Mouse (Mus musculus) hindbrain, embryonic 14.5 days (tissue): ENCODE data around the gene Klhl10. TPM values are rescaled to one million over a fixed set of nuclear protein-coding genes. Genes with fewer than 3 reads are reported as not detected.

ENCODE experiments used
- ATAC-seq: fragments of 200-750 bp; cut with Nextera tagmentation; 2 replicates; pipeline ENCODE4 v1.8.0; 2017; ENCODE audit warnings: moderate number of reproducible peaks, mild to moderate bottlenecking, moderate TSS enrichment, moderate library complexity; ENCODE audit not compliant: low FRiP score
- DNase-seq: peaks from one replicate; pipeline ENCODE4 v3.0.0-alpha.2; 2015; ENCODE audit warnings: low spot score
- H3K27ac ChIP-seq: fragments of 300-500 bp; sonication (generic); 2 replicates; pipeline ENCODE4 v1.5.1; 2014; ENCODE audit warnings: mild to moderate bottlenecking, moderate library complexity
- H3K27me3 ChIP-seq: fragments of 300-500 bp; sonication (generic); 2 replicates; pipeline ENCODE4 v1.6.1; 2014; ENCODE audit warnings: mild to moderate bottlenecking, low read length, mixed read lengths; ENCODE audit not compliant: control insufficient read depth, insufficient read depth
- H3K36me3 ChIP-seq: fragments of 300-500 bp; sonication (generic); replicated peaks from 2 replicates; pipeline ENCODE4 v1.6.1; 2014; ENCODE audit not compliant: control insufficient read depth, insufficient read depth
- H3K4me1 ChIP-seq: fragments of 300-500 bp; sonication (generic); replicated peaks from 2 replicates; pipeline ENCODE4 v1.6.1; 2014; ENCODE audit warnings: antibody characterized with exemption, low read length, mixed read lengths; ENCODE audit not compliant: control insufficient read depth, insufficient read depth
- H3K4me2 ChIP-seq: fragments of 300-500 bp; sonication (generic); replicated peaks from 2 replicates; pipeline ENCODE4 v1.6.1; 2014; ENCODE audit warnings: mild to moderate bottlenecking, moderate library complexity
- H3K4me3 ChIP-seq: fragments of 300-500 bp; sonication (generic); replicated peaks from 2 replicates; pipeline ENCODE4 v1.5.1; 2014; ENCODE audit warnings: mild to moderate bottlenecking, low read length
- H3K9ac ChIP-seq: fragments of 300-500 bp; sonication (generic); 2 replicates; pipeline ENCODE4 v1.6.1; 2014
- H3K9me3 ChIP-seq: fragments of 300-500 bp; sonication (generic); 2 replicates; pipeline ENCODE4 v1.6.1; 2016; ENCODE audit warnings: low read length; ENCODE audit not compliant: control insufficient read depth
- WGBS: fragments of 180-500 bp; shearing (Covaris S2); extraction: QIAGEN DNeasy Blood & Tissue Kit; methylation state at CpG from one replicate; pipeline ENCODE4 v1.1.7; 2014; 5-methylcytosine and 5-hydroxymethylcytosine counted together
- polyA plus RNA-seq: library from polyadenylated mRNA; unstranded; fragments of >200 nt; fragmentation: Nextera tagmentation; extraction: Ambion mirVana; gene quantifications from 2 replicates; pipeline ENCODE4 v1.2.1, GENCODE M21; 2014

The Klhl10 gene
- polyA plus RNA-seq, 1 experiment from 2014 or later, result 0.74 TPM

DNA sequence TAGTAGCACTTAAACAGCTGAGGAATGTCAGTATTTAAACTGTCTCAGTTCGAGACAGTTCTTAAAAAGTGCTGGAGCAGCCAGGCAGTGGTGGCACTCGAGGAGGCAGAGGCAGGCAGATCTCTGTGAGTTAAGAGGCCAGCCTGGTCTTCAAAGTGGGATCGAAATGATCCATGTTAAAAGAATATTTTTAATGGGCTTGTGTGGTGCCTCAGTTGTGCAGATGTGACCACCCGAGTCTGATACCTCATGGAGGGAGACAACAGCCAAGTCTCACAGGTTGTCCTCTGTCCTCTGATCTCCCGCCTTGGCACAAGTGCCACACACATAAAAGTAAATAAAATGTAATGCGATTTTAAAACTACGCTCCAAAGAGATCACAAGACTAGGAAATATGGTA lies 43.2 kb upstream of the Klhl10 start:
- peak overlapping the region; percentile 76; the same call in 1 of the 2 replicates for H3K4me2 ChIP-seq
- no peaks in the 10 kb centered on the region for H3K36me3 ChIP-seq

DNA sequence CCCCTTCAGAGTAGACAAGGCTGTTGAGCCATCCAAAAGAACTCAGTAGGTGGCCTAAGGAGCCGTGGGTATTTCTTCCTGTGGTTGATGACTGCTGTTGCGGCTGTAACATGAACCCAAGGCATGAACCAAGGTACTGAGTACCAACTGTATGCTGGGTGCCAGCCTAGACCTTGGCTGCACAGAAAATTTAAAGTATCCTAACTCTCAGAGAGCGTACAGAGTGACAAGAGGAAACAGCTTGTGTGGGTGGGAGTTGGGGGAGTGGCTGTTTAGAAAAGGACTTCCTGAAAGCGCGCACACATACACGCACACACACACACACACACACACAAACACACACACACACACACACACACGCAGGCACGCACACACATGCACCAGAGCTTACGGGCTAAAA lies 42.4 kb upstream of the Klhl10 start:
- no peak overlapping the region for H3K4me3 ChIP-seq
- H3K9me3 ChIP-seq, result no peaks in the 10 kb centered on the region
- WGBS, result 76% methylated on average over 9 of the region's 9 CpGs
- no peaks in the 10 kb centered on the region for H3K36me3 ChIP-seq
- no peak overlapping the region for H3K27ac ChIP-seq
- H3K4me2 ChIP-seq, result no peak overlapping the region
- DNase-seq, result no peak
- H3K4me1 ChIP-seq, result peaks cover 26% of the 10 kb centered on the region
- ATAC-seq, result no peak
- H3K9ac ChIP-seq, result no peak overlapping the region
- no peaks in the 10 kb centered on the region for H3K27me3 ChIP-seq

More for the DNA sequence above, 43.2 kb upstream of the Klhl10 start:
- H3K4me1 ChIP-seq, result peaks cover 26% of the 10 kb centered on the region
- no peaks in the 10 kb centered on the region for H3K27me3 ChIP-seq
- no peaks in the 10 kb centered on the region for H3K9me3 ChIP-seq
- WGBS, result 97% methylated on average over 7 of the region's 7 CpGs
- DNase-seq, result no peak
- no peak for ATAC-seq
- no peak overlapping the region for H3K4me3 ChIP-seq
- H3K27ac ChIP-seq, result no peak overlapping the region
- no peak overlapping the region for H3K9ac ChIP-seq

DNA sequence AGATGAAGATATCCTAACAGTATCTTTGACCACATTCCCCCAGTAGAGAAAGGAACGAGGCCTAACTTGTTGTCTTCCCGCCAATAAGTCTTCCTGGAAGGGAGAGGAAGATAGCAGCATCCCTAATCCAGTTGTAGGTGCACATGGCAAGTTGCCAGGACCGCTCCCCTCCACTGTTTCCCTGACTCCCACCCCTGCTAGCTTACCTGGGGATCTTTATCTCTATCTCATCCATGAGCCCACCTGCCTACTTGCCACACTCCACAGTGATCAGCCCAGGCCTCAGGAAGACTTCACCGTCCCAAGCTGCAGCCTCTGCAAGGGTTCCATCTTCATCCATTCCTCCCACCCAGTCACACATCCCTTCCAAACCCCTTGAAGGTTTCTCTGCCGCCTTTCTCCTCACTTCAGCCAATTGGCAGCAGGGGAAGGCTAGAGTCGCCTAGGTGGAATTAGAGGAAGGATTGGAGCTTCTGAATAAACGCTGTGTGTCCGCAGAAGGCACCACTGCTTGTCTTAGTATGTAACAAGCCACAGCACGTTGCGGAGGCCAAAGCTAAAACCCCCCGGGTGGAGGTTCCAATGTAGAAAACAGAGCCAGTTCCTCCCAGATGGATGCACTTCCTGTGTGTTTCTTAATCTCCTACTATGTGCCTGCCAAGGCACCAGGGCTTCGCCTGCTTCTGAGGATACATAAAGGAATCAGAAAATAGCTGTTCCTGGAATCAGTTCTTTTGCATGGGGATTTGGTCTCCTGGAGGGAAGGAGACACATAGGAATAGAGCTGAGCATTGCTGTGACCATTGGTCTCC lies 41.8 kb upstream of the Klhl10 start:
- H3K4me1 ChIP-seq, result peaks cover 23% of the 10 kb centered on the region
- H3K27me3 ChIP-seq, result no peaks in the 10 kb centered on the region
- no peak for DNase-seq
- H3K9ac ChIP-seq, result no peak overlapping the region
- no peak for ATAC-seq
- H3K36me3 ChIP-seq, result no peaks in the 10 kb centered on the region
- H3K4me2 ChIP-seq, result no peak overlapping the region
- H3K4me3 ChIP-seq, result no peak overlapping the region
- H3K27ac ChIP-seq, result no peak overlapping the region
- 79% methylated on average over 12 of the region's 12 CpGs for whole genome bisulfite sequencing
- H3K9me3 ChIP-seq, result no peaks in the 10 kb centered on the region

DNA sequence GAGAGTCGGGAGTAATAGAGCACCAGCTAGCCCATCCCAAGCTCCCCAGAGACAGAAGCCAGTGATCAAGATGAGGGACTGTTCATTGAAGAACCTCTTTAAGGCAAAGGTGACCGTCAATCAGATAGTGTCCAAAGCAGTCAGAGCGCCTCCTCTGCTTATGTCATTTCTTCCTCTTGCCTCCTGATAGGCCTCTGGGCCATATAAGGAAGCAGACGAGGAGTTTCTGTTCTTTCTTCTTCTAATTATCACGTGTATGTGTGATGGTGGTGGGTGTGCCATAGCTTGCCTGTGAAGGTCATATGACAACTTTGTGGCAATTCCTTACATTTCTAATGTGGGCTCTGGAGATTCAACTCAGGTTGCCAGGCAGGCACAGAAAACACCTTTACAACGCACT lies 40.9 kb upstream of the Klhl10 start:
- Histone ChIP-seq H3K4me1 (peaks cover 14% of the 10 kb centered on the region), H3K9ac (no peak overlapping the region), H3K27ac (no peak overlapping the region), H3K4me3 (no peak overlapping the region), H3K36me3 (no peaks in the 10 kb centered on the region), H3K9me3 (no peaks in the 10 kb centered on the region), H3K27me3 (no peaks in the 10 kb centered on the region), H3K4me2 (no peak overlapping the region)
- DNase-seq (no peak), ATAC-seq (no peak)
- WGBS, result 82% methylated on average over 6 of the region's 6 CpGs

DNA sequence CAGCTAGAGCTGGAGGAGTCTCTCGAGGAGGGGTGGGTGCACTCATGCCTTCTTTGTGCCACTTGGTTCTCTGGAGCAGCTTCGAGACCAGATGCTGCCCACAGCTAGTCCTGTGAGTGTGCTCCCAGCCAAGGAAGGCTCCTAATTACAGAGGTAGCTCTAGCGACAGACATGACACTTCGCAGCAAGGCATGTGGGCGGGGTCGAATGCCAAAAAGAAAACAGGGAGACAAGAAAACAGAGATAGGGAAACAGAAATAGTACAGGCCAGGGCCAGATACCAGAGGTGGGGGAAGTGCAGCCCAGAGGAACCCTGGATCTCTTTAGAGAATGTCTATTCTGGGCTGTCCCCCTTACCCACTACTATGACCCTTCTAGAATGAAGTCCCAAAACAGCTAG lies 39.5 kb upstream of the Klhl10 start:
- DNase-seq (no peak), ATAC-seq (no peak)
- H3K27ac ChIP-seq, result no peak overlapping the region
- H3K9ac ChIP-seq, result no peak overlapping the region
- no peaks in the 10 kb centered on the region for H3K36me3 ChIP-seq
- no peaks in the 10 kb centered on the region for H3K9me3 ChIP-seq
- 0 out of 2 replicates have a peak, but pooled peaks cover 4% of the 10 kb centered on the region for H3K4me1 ChIP-seq
- H3K4me2 ChIP-seq, result no peak overlapping the region
- H3K27me3 ChIP-seq, result no peaks in the 10 kb centered on the region
- WGBS, result 44% methylated on average over 6 of the region's 6 CpGs
- H3K4me3 ChIP-seq, result no peak overlapping the region

DNA sequence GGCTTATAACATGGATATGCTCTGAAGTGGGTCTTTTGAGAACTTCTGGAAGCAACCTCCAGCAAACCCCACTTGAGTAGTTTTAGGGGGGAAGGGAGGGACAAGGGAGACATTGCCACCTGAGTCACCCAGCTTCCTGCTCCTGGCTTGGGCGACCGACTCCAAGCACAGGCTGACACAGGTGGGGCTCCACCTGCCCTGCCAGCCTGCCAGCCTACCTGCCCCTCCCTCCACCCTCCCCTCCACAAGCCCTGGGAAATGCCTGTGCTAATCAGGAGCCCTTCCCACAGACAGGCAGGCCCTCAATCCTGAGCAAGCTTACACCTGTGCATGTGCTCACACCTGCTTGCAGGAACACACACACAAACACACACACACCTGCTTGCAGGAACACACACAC lies 39.0 kb upstream of the Klhl10 start:
- H3K4me2 ChIP-seq, result no peak overlapping the region
- 73% methylated on average over 2 of the region's 2 CpGs for WGBS
- no peaks in the 10 kb centered on the region for H3K9me3 ChIP-seq
- H3K9ac ChIP-seq, result no peak overlapping the region
- no peaks in the 10 kb centered on the region for H3K36me3 ChIP-seq
- no peak overlapping the region for H3K4me3 ChIP-seq
- 0 out of 2 replicates have a peak, but pooled peaks cover 4% of the 10 kb centered on the region for H3K4me1 ChIP-seq
- H3K27ac ChIP-seq, result no peak overlapping the region
- no peak for ATAC-seq
- no peak for DNase-seq
- H3K27me3 ChIP-seq, result no peaks in the 10 kb centered on the region

DNA sequence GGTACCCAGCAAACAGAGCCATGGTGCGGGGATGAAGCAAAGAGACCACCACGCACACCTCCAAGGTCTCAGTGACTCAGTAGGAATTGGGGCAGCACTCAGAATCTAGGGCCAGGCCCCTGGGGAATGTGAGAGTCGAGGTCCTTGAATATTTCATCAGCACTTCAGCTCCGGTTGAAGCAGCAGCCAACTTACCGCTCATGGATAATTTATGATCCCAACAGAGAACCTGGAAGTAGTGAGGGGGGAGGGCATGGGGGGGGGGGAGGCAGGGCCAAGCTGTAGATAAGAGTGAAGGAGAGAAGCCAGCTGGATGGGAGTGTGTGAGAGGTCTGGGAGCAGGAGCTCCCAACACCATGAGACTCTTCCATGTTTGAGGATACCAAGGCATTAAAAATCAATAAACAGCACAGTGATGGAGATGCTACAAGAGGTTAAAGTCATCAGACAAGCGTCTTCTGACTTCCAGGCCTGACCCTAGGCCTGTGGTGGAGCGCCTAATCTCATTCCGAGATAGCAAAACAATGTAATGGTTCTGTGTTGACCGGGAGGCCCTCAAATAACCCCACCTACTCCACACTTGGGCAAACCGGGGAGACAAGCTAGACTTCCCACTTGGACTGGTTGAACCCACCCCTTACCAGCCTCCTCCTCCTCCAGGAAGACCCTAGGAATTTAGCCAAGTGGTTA lies 38.1 kb upstream of the Klhl10 start:
- no peaks in the 10 kb centered on the region for H3K9me3 ChIP-seq
- no peak overlapping the region for H3K9ac ChIP-seq
- no peak overlapping the region for H3K4me3 ChIP-seq
- ATAC-seq (no peak), DNase-seq (no peak)
- WGBS, result 64% methylated on average over 10 of the region's 10 CpGs
- H3K27ac ChIP-seq, result no peak overlapping the region
- no peaks in the 10 kb centered on the region for H3K4me1 ChIP-seq
- H3K36me3 ChIP-seq, result peaks cover 2% of the 10 kb centered on the region; the same call in 1 of the 2 replicates
- H3K27me3 ChIP-seq, result no peaks in the 10 kb centered on the region
- H3K4me2 ChIP-seq, result no peak overlapping the region

DNA sequence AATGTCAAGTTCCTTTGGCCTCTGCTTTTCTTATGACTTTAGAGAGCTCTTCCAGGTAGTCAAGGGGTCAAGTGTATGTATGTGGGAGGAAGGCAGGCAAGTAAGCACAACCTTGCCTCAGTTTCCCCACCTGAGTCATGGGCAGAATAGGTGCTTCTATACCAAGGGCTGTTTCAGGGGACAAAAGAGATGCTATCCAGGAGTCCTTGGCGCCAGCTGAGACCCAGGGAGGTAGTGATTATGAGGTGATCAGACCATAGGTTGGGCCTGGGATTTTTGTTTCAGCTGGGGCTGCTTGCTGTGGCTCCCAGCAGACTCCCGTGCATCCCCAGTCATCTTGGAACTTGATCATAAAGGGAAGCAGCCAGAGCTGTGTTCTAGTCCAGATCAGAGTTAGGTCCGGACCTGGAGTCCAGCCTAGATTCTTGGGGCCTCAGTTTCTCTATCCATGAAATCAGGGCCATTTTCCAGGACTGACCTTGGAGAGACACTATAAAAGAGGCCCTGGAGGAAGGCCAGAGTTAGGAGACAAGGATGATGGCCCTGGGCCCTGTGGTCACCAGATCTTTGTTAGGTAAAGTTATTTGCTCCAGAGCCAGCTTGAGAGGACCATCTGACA lies 37.2 kb upstream of the Klhl10 start:
- WGBS, result 85% methylated on average over 3 of the region's 3 CpGs

DNA sequence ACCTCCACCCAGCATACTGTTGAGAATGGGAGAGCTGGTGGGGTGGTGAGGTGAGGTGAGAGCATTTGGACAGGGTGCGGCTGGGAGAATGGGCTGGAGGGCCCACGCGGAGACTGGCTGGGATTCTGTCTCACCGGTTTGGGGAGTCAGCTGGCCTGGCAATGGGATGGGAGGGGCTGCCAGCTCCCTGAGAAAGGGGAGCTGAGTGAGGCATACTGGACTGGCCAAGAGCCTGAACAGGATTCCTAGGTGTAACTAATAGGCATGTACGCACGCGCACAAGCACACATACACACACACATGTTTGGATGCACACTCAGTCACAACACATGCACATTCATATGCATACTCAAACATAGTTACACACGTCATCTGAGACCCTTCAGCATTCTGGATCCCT lies 35.4 kb upstream of the Klhl10 start:
- no peak for ATAC-seq
- WGBS, result 81% methylated on average over 8 of the region's 8 CpGs

More for the DNA sequence above, 37.2 kb upstream of the Klhl10 start:
- no peaks in the 10 kb centered on the region for H3K9me3 ChIP-seq
- no peak overlapping the region for H3K27ac ChIP-seq
- H3K9ac ChIP-seq, result no peak overlapping the region
- no peaks in the 10 kb centered on the region for H3K27me3 ChIP-seq
- peaks cover 12% of the 10 kb centered on the region for H3K36me3 ChIP-seq
- ATAC-seq, result no peak
- no peak overlapping the region for H3K4me3 ChIP-seq
- no peak overlapping the region for H3K4me2 ChIP-seq
- no peaks in the 10 kb centered on the region for H3K4me1 ChIP-seq
- DNase-seq, result no peak

More for the DNA sequence above, 35.4 kb upstream of the Klhl10 start:
- Histone ChIP-seq H3K27ac (no peak overlapping the region), H3K4me1 (no peaks in the 10 kb centered on the region), H3K27me3 (no peaks in the 10 kb centered on the region), H3K4me2 (no peak overlapping the region), H3K9ac (no peak overlapping the region), H3K4me3 (no peak overlapping the region), H3K9me3 (no peaks in the 10 kb centered on the region), H3K36me3 (peaks cover 12% of the 10 kb centered on the region)
- DNase-seq, result no peak
